Mouse (Mus musculus): ENCODE measurements around the gene St6galnac6. TPM values are rescaled to one million over a fixed set of nuclear protein-coding genes. Genes with fewer than 3 reads are reported as not detected.

St6galnac6 gene
- polyA plus RNA-seq, 1 experiment: 35.3 TPM

DNA sequence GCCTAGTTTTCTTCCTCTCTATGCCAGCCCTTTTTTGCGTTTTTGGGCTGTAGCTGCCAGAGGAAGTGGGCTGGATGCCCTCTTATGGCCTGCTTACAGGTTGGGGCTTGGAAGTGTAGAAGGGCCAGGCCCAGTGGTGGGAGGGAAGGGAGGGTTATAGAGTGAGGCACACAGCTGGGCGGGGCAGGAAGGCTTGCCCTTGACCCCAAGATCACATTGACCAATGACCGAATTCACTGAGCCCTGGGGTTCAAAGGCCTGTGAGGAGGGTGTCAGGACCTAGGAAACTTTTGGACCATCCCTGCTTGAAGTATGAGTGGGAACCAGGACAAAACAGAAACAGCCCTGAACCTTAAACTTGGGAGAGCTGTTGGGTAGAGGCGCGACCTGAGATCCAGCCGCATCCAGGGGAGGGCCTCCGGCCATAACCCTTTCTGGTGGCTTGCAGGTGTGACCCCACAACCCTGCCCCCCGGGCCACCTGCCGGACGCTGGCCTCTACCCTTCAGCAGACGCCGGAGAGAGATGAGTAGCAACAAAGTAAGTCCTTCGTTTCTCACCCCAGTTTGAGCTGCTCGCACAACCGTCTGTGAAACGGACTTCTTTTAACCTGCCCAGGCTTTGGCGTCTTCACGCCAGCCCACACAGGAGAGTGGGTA lies 9.4 kb downstream of the St6galnac6 start:
- Histone ChIP-seq H3K4me1 (ENCODE audit: control insufficient read depth, insufficient read depth, low read length) (peaks cover 14% of the 10 kb centered on the region), H3K4me3 (ENCODE audit: insufficient read depth, low read length) (peak overlapping the region; percentile 93), H3K27ac (ENCODE audit: insufficient read depth, low read depth, low read length) (peak overlapping the region; percentile 83)
- TF ChIP-seq CTCF (IDR thresholded peaks at IDR 0.05; ENCODE audit: low read depth, low read length): no peak
- TF ChIP-seq POLR2A (IDR thresholded peaks at IDR 0.05; ENCODE audit: borderline replicate concordance, low read depth, low read length): no peak

DNA sequence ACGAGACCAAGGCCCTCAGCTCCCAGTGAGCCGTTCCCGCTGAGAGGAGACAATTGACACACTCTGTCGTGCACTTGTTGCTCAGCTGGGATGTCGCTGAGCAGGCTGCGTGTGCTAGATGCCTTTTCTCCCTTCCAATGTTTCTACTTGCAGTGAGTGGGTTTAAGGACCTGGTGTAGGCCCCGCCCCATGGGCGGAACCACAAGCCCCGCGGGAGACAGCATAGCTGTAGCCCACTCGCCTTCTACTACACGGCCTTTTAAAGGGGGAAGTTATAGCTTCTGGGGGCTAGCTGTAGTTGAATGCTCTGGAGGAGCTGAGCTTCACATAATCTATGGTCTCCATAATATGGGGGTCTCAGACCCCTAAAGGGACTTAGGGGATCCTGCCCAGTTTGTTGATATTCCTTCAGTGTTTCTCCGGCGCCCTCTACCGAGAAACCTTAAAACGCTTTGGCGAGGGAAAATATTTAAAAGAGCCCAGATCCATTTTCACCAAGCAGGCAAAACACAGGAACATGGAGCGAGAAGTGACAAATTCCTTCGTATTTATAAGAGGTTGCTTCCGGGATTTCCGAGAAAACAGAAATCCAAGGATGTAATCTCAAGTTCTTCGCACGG lies 11.2 kb downstream of the St6galnac6 start:
- peaks cover 14% of the 10 kb centered on the region for H3K4me1 ChIP-seq (ENCODE audit: control insufficient read depth, insufficient read depth, low read length)
- no peak overlapping the region for H3K4me3 ChIP-seq (ENCODE audit: insufficient read depth, low read length)
- no peak overlapping the region for H3K27ac ChIP-seq (ENCODE audit: insufficient read depth, low read depth, low read length)
- TF ChIP-seq POLR2A (IDR thresholded peaks at IDR 0.05; ENCODE audit: borderline replicate concordance, low read depth, low read length) (no peak), CTCF (IDR thresholded peaks at IDR 0.05; ENCODE audit: low read depth, low read length) (no peak)

DNA sequence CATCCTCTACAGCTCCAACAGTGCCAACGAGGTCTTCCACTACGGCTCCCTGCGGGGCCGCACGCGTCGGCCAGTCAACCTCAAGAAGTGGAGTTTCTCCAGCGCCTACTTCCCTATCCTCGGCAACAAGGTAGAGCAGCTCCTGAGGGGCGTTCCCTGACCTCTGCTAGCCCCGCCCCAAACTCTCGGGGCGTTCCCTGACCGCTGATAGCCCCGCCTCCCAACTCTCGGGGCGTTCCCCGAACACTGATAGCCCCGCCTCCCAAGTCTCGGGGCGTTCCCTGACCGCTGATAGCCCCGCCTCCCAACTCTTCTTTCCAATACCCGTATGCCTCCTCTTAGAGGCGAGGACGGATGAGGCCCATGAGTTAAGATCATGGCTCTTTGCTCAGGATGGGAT lies 12.8 kb downstream of the St6galnac6 start:
- Histone ChIP-seq H3K4me1 (ENCODE audit: control insufficient read depth, insufficient read depth, low read length) (peaks cover 12% of the 10 kb centered on the region), H3K27ac (ENCODE audit: insufficient read depth, low read depth, low read length) (no peak overlapping the region), H3K4me3 (ENCODE audit: insufficient read depth, low read length) (no peak overlapping the region)
- TF ChIP-seq POLR2A (IDR thresholded peaks at IDR 0.05; ENCODE audit: borderline replicate concordance, low read depth, low read length) (no peak), CTCF (IDR thresholded peaks at IDR 0.05; ENCODE audit: low read depth, low read length) (no peak)

DNA sequence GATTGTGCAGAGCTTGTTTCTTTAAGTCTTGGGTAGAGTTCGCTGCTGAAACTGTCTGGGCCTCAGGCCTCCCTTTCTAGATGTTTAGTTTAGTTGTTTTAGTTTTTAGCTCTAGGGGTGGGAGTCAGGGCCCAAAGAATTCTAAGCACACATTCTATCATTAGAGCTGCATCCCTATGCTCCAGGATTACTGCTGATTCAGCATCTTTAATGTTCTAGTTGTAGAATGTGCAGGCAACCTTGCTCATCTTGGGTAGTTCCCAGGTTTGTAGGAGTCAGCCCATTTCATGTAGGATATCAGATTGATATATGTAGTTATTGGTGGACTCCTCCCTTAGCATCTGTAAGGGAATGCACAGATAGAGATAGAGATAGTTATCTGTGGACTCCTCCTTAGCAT lies 17.6 kb downstream of the St6galnac6 start:
- TF ChIP-seq CTCF (IDR thresholded peaks at IDR 0.05; ENCODE audit: low read depth, low read length) (no peak), POLR2A (IDR thresholded peaks at IDR 0.05; ENCODE audit: borderline replicate concordance, low read depth, low read length) (no peak)
- H3K27ac ChIP-seq (ENCODE audit: insufficient read depth, low read depth, low read length): no peak overlapping the region

DNA sequence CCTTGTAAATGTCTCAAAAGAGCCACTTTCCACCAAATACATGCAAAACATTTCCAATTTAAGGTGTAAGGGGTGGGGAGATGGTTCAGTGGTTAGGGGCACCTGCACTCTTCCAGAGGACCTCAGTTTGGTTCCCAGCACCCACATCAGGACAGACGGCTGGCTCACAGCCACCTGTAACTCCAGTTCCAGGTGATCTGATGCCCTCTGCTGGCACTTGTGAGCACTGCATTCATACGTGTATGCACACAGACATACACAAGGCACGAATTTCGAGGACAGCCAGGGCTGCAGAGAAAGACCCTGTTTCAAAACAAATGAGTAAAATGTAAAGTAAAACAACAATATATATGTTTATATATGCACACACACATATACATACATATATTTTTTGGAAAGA lies 18.1 kb downstream of the St6galnac6 start:
- H3K4me3 ChIP-seq (ENCODE audit: insufficient read depth, low read length): no peak overlapping the region
- H3K4me1 ChIP-seq (ENCODE audit: control insufficient read depth, insufficient read depth, low read length): no peaks in the 10 kb centered on the region
- TF ChIP-seq CTCF (IDR thresholded peaks at IDR 0.05; ENCODE audit: low read depth, low read length) (peak; percentile 49), POLR2A (IDR thresholded peaks at IDR 0.05; ENCODE audit: borderline replicate concordance, low read depth, low read length) (no peak)

More for the DNA sequence above, 17.6 kb downstream of the St6galnac6 start:
- no peaks in the 10 kb centered on the region for H3K4me1 ChIP-seq (ENCODE audit: control insufficient read depth, insufficient read depth, low read length)
- H3K4me3 ChIP-seq (ENCODE audit: insufficient read depth, low read length): no peak overlapping the region

DNA sequence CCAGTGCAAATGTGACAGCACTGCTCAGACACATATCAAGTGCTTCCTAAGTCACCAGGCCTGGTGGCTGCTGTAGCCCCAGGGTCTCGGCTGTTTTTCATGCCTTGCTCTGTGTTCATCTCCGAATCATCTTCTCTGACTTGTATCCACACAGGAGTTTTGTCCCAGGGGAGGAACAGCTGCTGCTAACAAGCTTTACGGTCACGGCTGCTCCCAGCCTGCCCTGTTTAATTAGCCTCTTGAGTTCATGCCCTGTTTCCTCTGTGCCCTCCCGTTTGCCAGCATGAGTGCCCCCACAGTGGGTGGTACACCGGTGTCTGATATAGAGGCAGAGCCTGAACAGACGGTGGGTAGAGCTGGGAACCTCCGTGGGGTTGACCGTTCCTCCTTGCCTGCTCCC lies 18.5 kb downstream of the St6galnac6 start:
- no peak for TF ChIP-seq CTCF (IDR thresholded peaks at IDR 0.05; ENCODE audit: low read depth, low read length)
- no peak for TF ChIP-seq POLR2A (IDR thresholded peaks at IDR 0.05; ENCODE audit: borderline replicate concordance, low read depth, low read length)
- H3K27ac ChIP-seq (ENCODE audit: insufficient read depth, low read depth, low read length): no peak overlapping the region
- no peak overlapping the region for H3K4me3 ChIP-seq (ENCODE audit: insufficient read depth, low read length)
- no peaks in the 10 kb centered on the region for H3K4me1 ChIP-seq (ENCODE audit: control insufficient read depth, insufficient read depth, low read length)

More for the DNA sequence above, 18.1 kb downstream of the St6galnac6 start:
- no peak overlapping the region for H3K27ac ChIP-seq (ENCODE audit: insufficient read depth, low read depth, low read length)

DNA sequence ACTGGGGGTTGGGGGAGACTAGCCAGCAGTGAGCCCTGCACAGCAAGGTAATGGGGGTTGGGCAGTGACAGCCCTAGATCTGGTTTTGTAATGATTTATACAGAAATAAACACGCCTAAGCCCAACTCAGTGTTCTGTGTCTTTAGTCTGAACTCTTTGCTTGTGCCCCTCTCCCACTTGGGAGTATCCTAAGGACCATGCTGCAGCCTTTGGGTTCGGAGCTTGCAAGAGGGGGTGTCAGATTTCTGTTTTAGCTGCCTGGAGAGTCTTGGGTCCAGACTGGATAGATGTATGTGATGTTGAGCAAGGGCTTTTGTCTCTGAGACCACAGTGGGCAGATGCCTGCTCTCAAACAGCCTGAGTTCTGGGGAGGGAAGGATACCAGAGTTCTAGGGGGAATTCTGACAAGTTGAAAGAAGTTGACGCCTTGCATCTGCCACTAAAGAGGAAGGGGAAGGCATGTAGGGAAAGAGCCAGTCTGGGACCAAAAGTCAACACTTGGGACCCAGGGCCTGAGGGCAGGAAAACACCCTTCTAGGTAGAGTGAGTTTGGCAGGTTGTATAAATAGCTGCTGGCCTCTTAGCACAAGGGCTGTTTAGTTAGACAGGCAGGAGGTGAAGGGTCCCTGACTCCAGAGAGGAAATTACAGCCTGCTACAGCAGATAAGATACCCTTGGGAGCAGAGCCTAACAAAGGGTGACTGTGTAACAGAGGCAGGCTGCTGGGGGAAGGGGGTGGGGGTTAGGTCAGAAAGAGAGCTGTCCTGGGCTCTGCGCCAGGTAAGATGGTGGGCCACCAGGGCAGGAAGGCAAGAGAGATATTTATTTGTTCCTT lies 21.4 kb downstream of the St6galnac6 start:
- TF ChIP-seq POLR2A (IDR thresholded peaks at IDR 0.05; ENCODE audit: borderline replicate concordance, low read depth, low read length) (no peak), CTCF (IDR thresholded peaks at IDR 0.05; ENCODE audit: low read depth, low read length) (no peak)
- Histone ChIP-seq H3K27ac (ENCODE audit: insufficient read depth, low read depth, low read length) (no peak overlapping the region), H3K4me3 (ENCODE audit: insufficient read depth, low read length) (no peak overlapping the region), H3K4me1 (ENCODE audit: control insufficient read depth, insufficient read depth, low read length) (peaks cover 8% of the 10 kb centered on the region)

DNA sequence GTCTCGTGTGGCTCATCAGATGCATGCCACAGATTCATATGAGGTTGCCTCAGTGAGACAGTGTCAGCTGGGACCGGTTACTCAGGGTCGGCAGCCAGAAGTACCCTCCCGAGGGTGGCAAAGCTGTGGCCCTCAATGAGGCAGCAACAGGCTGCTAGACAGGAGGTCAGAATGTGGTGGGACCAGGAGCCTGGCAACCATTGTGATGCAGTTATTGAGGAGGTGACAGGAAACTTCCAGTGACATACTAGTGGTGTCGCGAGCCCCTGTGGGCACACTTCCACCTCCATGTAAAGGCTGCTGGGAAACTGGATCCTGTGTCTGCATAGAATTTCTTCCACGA lies 22.0 kb downstream of the St6galnac6 start, which contains the start of gene Ak1:
Ak1 (plus strand) TSS at position 242 of the 343 bp plus-strand sequence.
- Histone ChIP-seq H3K4me1 (ENCODE audit: control insufficient read depth, insufficient read depth, low read length) (peaks cover 14% of the 10 kb centered on the region), H3K27ac (ENCODE audit: insufficient read depth, low read depth, low read length) (no peak within 1 kb of the TSS), H3K4me3 (ENCODE audit: insufficient read depth, low read length) (no peak within 1 kb of the TSS)
- TF ChIP-seq CTCF (IDR thresholded peaks at IDR 0.05; ENCODE audit: low read depth, low read length) (no peak), POLR2A (IDR thresholded peaks at IDR 0.05; ENCODE audit: borderline replicate concordance, low read depth, low read length) (no peak)

DNA sequence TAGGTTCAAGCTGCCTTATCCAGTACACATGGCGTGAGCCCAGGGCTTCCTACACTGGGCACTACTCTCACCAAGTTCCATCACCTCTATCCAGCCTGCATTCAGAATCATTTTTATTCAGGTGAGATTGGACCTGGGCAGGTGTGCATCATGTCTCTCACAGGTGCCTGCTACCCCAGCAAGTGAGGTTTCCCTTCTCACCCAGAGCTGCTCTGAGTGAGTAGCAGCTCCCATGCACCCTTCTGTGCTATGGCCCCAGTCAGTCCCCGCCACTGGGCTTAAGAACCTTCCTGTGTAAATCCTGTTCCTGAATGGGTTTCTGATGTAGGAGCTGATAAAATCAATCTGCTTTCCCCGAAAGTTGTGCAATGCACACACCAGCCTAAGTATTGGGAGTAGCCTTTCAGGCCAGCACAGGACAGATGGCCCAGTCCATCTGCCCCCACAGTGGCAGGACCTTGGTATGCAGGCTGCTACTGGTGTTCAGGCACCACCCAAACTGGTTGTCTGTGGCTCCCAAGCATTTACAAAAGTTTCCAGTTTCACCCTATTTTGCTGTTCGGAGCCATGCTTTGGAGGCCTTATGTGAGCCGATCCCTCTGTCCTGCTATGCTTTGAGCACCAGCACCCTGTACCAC lies 24.7 kb downstream of the St6galnac6 start:
- Histone ChIP-seq H3K4me1 (ENCODE audit: control insufficient read depth, insufficient read depth, low read length) (peaks cover 16% of the 10 kb centered on the region), H3K27ac (ENCODE audit: insufficient read depth, low read depth, low read length) (no peak overlapping the region), H3K4me3 (ENCODE audit: insufficient read depth, low read length) (no peak overlapping the region)
- TF ChIP-seq POLR2A (IDR thresholded peaks at IDR 0.05; ENCODE audit: borderline replicate concordance, low read depth, low read length): no peak
- TF ChIP-seq CTCF (IDR thresholded peaks at IDR 0.05; ENCODE audit: low read depth, low read length): no peak
